Mouse (Mus musculus) CH12.LX (cell line): Measurements from ENCODE around the gene Rpp14. TPM values are rescaled to one million over a fixed set of nuclear protein-coding genes. Genes with fewer than 3 reads are reported as not detected.

ENCODE experiments used
- DNase-seq: peaks from one replicate; pipeline ENCODE4 v3.0.0-alpha.2; 2013; ENCODE audit errors: extremely low read depth
- H3K27ac ChIP-seq: 2 replicates; pipeline ENCODE4 v1.5.1; 2012; ENCODE audit warnings: low read depth, mild to moderate bottlenecking, control low read depth, moderate library complexity; ENCODE audit not compliant: insufficient read depth
- H3K27me3 ChIP-seq: replicated peaks from 2 replicates; pipeline ENCODE3; 2012; ENCODE audit warnings: inconsistent platforms
- H3K36me3 ChIP-seq, 2 experiments: replicated peaks in 1 of 2; 2 replicates each; pipeline versions ENCODE3 to v1.6.1; 2012; ENCODE audit warnings: inconsistent platforms in 1 of 2, low read length in 1 of 2, mild to moderate bottlenecking in 1 of 2, mixed read lengths in 1 of 2, moderate library complexity in 1 of 2; ENCODE audit not compliant: control insufficient read depth in 1 of 2, insufficient read depth in 1 of 2
- H3K4me1 ChIP-seq, 2 experiments: 2 replicates each; pipeline ENCODE4 v1.6.1; 2012; ENCODE audit warnings: inconsistent platforms in 1 of 2, moderate library complexity in 1 of 2; ENCODE audit not compliant: insufficient read depth in 2 of 2, control insufficient read depth in 1 of 2
- H3K4me2 ChIP-seq: 2 replicates; pipeline ENCODE4 v1.6.1; 2012; ENCODE audit warnings: low read depth, mild to moderate bottlenecking, control low read depth; ENCODE audit not compliant: poor library complexity, insufficient read depth, severe bottlenecking
- H3K4me3 ChIP-seq, 3 experiments: fragments of 150-350 bp in 1 of 3; sonication (generic) in 1 of 3; replicated peaks in 1 of 3; 2 replicates each; pipeline versions ENCODE3 to v1.5.1; 2011 to 2012; ENCODE audit warnings: low read depth in 2 of 3, low read length in 2 of 3, mild to moderate bottlenecking in 2 of 3, moderate library complexity in 2 of 3, control low read depth in 1 of 3, improper control_type of control experiment in 1 of 3, inconsistent platforms in 1 of 3, mixed read lengths in 1 of 3; ENCODE audit not compliant: poor library complexity in 1 of 3
- H3K79me2 ChIP-seq: replicated peaks from 2 replicates; pipeline ENCODE4 v1.6.1; 2012; ENCODE audit warnings: mild to moderate bottlenecking, moderate library complexity; ENCODE audit not compliant: control insufficient read depth, poor library complexity, insufficient read depth, severe bottlenecking; ENCODE audit errors: extremely low read depth
- H3K9ac ChIP-seq: 2 replicates; pipeline ENCODE4 v1.6.1; 2012; ENCODE audit warnings: low read depth, mild to moderate bottlenecking, control low read depth, moderate library complexity; ENCODE audit not compliant: insufficient read depth
- H3K9me3 ChIP-seq: replicated peaks from 2 replicates; pipeline ENCODE3; 2012; ENCODE audit warnings: low read length, inconsistent platforms, mixed read lengths
- BHLHE40 ChIP-seq: IDR thresholded peaks from 2 replicates; pipeline ENCODE4 v1.6.1; 2011; ENCODE audit warnings: mild to moderate bottlenecking, low read depth, low read length, improper control_type of control experiment
- CHD2 ChIP-seq: IDR thresholded peaks from 2 replicates; pipeline ENCODE4 v1.6.1; 2011; ENCODE audit warnings: low read length, improper control_type of control experiment
- ELF1 ChIP-seq: IDR thresholded peaks from 2 replicates; pipeline ENCODE4 v1.6.1; 2014; ENCODE audit warnings: low read depth, mild to moderate bottlenecking, inconsistent platforms, low read length, improper control_type of control experiment
- ETS1 ChIP-seq: conservative IDR thresholded peaks from 2 replicates; pipeline ENCODE4 v1.6.1; 2012; ENCODE audit warnings: low read depth, mild to moderate bottlenecking, inconsistent platforms, low read length, improper control_type of control experiment, moderate library complexity
- GABPA ChIP-seq: IDR thresholded peaks from 2 replicates; pipeline ENCODE4 v1.6.1; 2012; ENCODE audit warnings: low read depth, low read length, improper control_type of control experiment, inconsistent platforms; ENCODE audit not compliant: insufficient replicate concordance
- HCFC1 ChIP-seq: IDR thresholded peaks from 2 replicates; pipeline ENCODE4 v1.6.1; 2012; ENCODE audit warnings: low read depth, mild to moderate bottlenecking, inconsistent platforms, low read length, improper control_type of control experiment
- JUND ChIP-seq: conservative IDR thresholded peaks from 2 replicates; pipeline ENCODE4 v1.6.1; 2011; ENCODE audit warnings: low read depth, low read length, improper control_type of control experiment
- MAX ChIP-seq: IDR thresholded peaks from 2 replicates; pipeline ENCODE4 v1.6.1; 2011; ENCODE audit warnings: low read length, improper control_type of control experiment
- MXI1 ChIP-seq: IDR thresholded peaks from 2 replicates; pipeline ENCODE4 v1.6.1; 2011; ENCODE audit warnings: mild to moderate bottlenecking, low read depth, low read length, improper control_type of control experiment
- MYC ChIP-seq: IDR thresholded peaks from 2 replicates; pipeline ENCODE4 v1.6.1; 2011; ENCODE audit warnings: low read depth, mild to moderate bottlenecking, improper control_type of control experiment, low read length
- NELFE ChIP-seq: IDR thresholded peaks from 2 replicates; pipeline ENCODE4 v1.6.1; 2011; ENCODE audit warnings: low read depth, low read length, improper control_type of control experiment
- NRF1 ChIP-seq: IDR thresholded peaks from 2 replicates; pipeline ENCODE4 v1.6.1; 2014; ENCODE audit warnings: low read depth, mild to moderate bottlenecking, inconsistent platforms, low read length, improper control_type of control experiment, moderate library complexity
- PAX5 ChIP-seq: IDR thresholded peaks from 2 replicates; pipeline ENCODE4 v1.6.1; 2012; ENCODE audit warnings: low read length, inconsistent platforms, mixed read lengths
- RAD21 ChIP-seq: IDR thresholded peaks from 2 replicates; pipeline ENCODE4 v1.6.1; 2011; ENCODE audit warnings: low read depth, mild to moderate bottlenecking, low read length, improper control_type of control experiment, moderate library complexity
- RCOR1 ChIP-seq: conservative IDR thresholded peaks from 2 replicates; pipeline ENCODE4 v1.6.1; 2012; ENCODE audit warnings: low read depth, mild to moderate bottlenecking, inconsistent platforms, low read length, improper control_type of control experiment
- SIN3A ChIP-seq: IDR thresholded peaks from 2 replicates; pipeline ENCODE4 v1.6.1; 2012; ENCODE audit warnings: low read length, improper control_type of control experiment, inconsistent platforms
- TCF12 ChIP-seq: IDR thresholded peaks from 2 replicates; pipeline ENCODE4 v1.6.1; 2014; ENCODE audit warnings: low read depth, mild to moderate bottlenecking, inconsistent platforms, low read length, improper control_type of control experiment
- USF1 ChIP-seq: IDR thresholded peaks from 2 replicates; pipeline ENCODE4 v1.6.1; 2014; ENCODE audit warnings: low read depth, mild to moderate bottlenecking, inconsistent platforms, low read length, improper control_type of control experiment
- ZC3H11A ChIP-seq: IDR thresholded peaks from 2 replicates; pipeline ENCODE4 v1.6.1; 2012; ENCODE audit warnings: low read depth, mild to moderate bottlenecking, inconsistent platforms, low read length, improper control_type of control experiment
- ZKSCAN1 ChIP-seq: IDR thresholded peaks from 2 replicates; pipeline ENCODE4 v1.6.1; 2012; ENCODE audit warnings: low read depth, inconsistent platforms, low read length, improper control_type of control experiment, borderline replicate concordance
- ZMIZ1 ChIP-seq: IDR thresholded peaks from 2 replicates; pipeline ENCODE4 v1.6.1; 2012; ENCODE audit warnings: low read depth, mild to moderate bottlenecking, inconsistent platforms, low read length, improper control_type of control experiment
- ZNF384 ChIP-seq: IDR thresholded peaks from 2 replicates; pipeline ENCODE4 v1.6.1; 2012; ENCODE audit warnings: low read depth, low read length, improper control_type of control experiment, inconsistent platforms
- dilution Hi-C: fragments of 300-500 bp; cut with MboI; formaldehyde crosslinking; loops from 2 replicates; pipeline ENCODE4 v1.14.3; 2020; ENCODE audit warnings: low sequenced_read_pairs; ENCODE audit not compliant: extremely low pct_unique_long_range_greater_than_20kb, extremely low pct_ligation_motif_present
- in situ Hi-C: fragments of 300-500 bp; cut with MboI; formaldehyde crosslinking; loops from 3 replicates; pipeline ENCODE4 v1.14.3; 2019; ENCODE audit warnings: low sequenced_read_pairs, low pct_ligation_motif_present, low pct_unique_long_range_greater_than_20kb, mixed read lengths
- polyA plus RNA-seq: library from polyadenylated mRNA; unstranded; fragments of >175 nt; gene quantifications from 2 replicates; pipeline ENCODE4 v1.2.1, GENCODE M21; 2012; ENCODE audit warnings: low read depth; ENCODE audit not compliant: insufficient read length
- total RNA-seq, 2 experiments: library from RNA; depleted of rRNA; stranded (reverse); fragments of 300-350 nt in 1 of 2; fragments of >200 nt in 1 of 2; gene quantifications; 2 replicates each; pipeline ENCODE4 v1.2.3; 2012 to 2014

The Rpp14 gene
- total and polyA plus RNA-seq, 3 experiments, result 32.4 to 140 (median 101) TPM

DNA sequence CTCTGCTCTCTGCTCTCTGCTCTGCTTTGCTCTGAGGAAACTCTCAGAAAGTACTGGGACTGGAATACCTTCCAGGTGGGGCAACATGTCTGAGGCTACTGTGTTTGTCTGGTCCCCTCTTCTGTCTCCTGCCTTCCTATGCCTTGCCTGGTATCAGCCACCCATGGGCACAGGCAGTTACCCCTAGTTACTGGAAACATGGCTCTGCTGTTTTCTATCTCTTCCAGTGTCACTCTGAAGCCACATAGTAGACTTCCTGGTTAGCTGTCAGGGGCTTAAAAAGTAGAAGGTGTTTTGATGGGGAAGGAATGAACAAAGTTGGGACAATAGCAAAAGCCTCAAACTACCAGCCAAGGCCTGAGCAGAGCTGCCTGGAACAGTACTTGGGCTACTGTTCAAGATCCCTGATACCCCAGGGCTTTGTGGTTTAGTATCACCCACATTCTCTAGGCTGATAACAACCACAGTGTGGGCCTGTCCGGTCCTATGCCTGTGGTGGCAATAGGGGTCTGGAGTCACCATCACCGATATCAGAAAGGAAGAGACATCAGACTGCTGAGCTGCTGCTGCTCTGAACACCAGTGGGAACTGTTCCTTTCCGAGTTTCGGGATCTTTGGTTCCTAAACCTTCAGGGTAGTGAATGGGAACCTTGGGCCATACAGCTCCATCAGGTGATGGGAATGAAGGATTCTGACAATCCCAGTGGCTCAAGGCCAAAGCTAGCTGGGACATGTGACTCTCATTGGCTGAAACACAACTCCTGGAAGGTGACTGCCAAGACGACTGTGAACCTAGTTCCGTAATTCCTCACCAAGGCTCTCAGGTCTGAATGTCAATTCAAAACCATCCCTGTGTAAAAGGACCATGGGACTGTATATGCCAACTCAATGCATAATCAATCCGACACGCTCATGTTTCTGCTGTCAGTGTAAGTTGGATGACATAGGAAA lies 16.1 kb upstream of the Rpp14 start:
- in situ Hi-C loops, result no loop called here
- DNase-seq, result no peak
- dilution Hi-C loops, result no loop called here
- Histone ChIP-seq H3K27me3 (no peaks in the 10 kb centered on the region), H3K27ac (no peak overlapping the region), H3K9ac (no peak overlapping the region), H3K4me3 (no peak overlapping the region), H3K36me3 (no peaks in the 10 kb centered on the region), H3K4me2 (no peak overlapping the region), H3K4me1 (peaks cover 3 to 32% of the 10 kb centered on the region in 2 experiments; a peak in 3 of 4 replicates), H3K9me3 (no peaks in the 10 kb centered on the region), H3K79me2 (no peaks in the 10 kb centered on the region)
- TF ChIP-seq NELFE (no peak), MXI1 (no peak), JUND (no peak), ETS1 (no peak), NRF1 (no peak), HCFC1 (no peak), RAD21 (no peak), ZKSCAN1 (no peak), ELF1 (no peak), PAX5 (no peak), RCOR1 (no peak), GABPA (no peak), ZNF384 (no peak), TCF12 (no peak), ZC3H11A (no peak), BHLHE40 (no peak)

GRCm38 (mm10) chr14:8080718-8081117 lies 551 bp downstream of the Rpp14 start:
- Histone ChIP-seq H3K9me3 (peaks cover 2% of the 10 kb centered on the region), H3K4me2 (peak overlapping the region; percentile 35), H3K36me3 (peaks cover 16 to 38% of the 10 kb centered on the region in 2 experiments), H3K9ac (peak overlapping the region; percentile 82), H3K79me2 (peaks cover 22% of the 10 kb centered on the region), H3K4me1 (peaks cover 7 to 25% of the 10 kb centered on the region in 2 experiments), H3K4me3 (peak overlapping the region; percentile 63 to 95 (median 93)), H3K27ac (peak overlapping the region; percentile 72; the same call in 1 of the 2 replicates), H3K27me3 (no peaks in the 10 kb centered on the region)
- DNase-seq, result peak; percentile 34
- dilution Hi-C loops (no loop called here), in situ Hi-C loops (no loop called here)
- TF ChIP-seq BHLHE40 (0 out of 2 replicates have a peak, but pooled peaks have one; percentile 3), MXI1 (0 out of 2 replicates have a peak, but pooled peaks have one; percentile 64), ZKSCAN1 (no peak), SIN3A (peak; percentile 52; the same call in 1 of the 2 replicates), USF1 (no peak), MYC (peak; percentile 88), CHD2 (no peak), ZMIZ1 (no peak), MAX (peak; percentile 89)
